Mouse (Mus musculus) heart, adult 2 months (tissue): ENCODE data around the gene Oaz3.

Experiments
- CTCF ChIP-seq: fragments of 200-600 bp; IDR thresholded peaks from 2 replicates; pipeline ENCODE4 v1.8.1; 2022; ENCODE audit warnings: antibody characterized with exemption, mild to moderate bottlenecking, moderate library complexity
- EP300 ChIP-seq: fragments of 200-500 bp; IDR thresholded peaks from 2 replicates; pipeline ENCODE4 v1.6.1; 2011; ENCODE audit warnings: low read depth, low read length, control low read depth; ENCODE audit not compliant: insufficient read depth
- POLR2A ChIP-seq: fragments of 200-500 bp; IDR thresholded peaks from 2 replicates; pipeline ENCODE4 v1.6.1; 2011; ENCODE audit warnings: mild to moderate bottlenecking, low read depth, low read length, control low read depth; ENCODE audit not compliant: insufficient read depth

- TF ChIP-seq EP300 (no peak), CTCF (no peak), POLR2A (no peak)
These were observed 12.7 kb downstream of the Oaz3 start for GRCm38 (mm10) chr3:94430980-94431379.
